Mouse (Mus musculus): ENCODE data around the gene Ostf1. TPM values are rescaled to one million over a fixed set of nuclear protein-coding genes. Genes with fewer than 3 reads are reported as not detected.

The Ostf1 gene
- polyA plus RNA-seq, 1 experiment from 2014 or later: 60.9 TPM

DNA sequence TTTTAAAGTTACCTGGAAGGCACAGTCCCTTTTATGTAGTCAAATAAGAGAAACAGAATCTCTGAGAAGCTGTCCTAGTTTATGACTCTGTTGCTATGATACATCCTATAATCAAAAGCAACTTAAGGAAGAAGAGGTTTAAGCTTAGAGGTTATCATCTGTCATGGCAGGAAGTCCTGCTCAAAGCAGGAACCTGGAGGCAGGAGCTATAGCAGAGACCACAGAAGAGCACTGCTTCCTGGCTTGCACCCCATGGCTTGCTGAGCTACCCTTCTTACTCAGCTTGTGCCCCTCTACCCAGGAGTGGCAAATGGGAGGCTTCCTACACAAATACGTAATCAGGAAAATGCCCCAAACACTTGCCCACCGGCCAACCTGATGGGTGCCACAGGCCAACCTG, 76.0 kb downstream of the Ostf1 start:
- 94% methylated on average over 2 of the region's 2 CpGs for whole genome bisulfite sequencing
- Histone ChIP-seq H3K36me3 (ENCODE audit: control insufficient read depth, insufficient read depth, low read length) (no peaks in the 10 kb centered on the region), H3K9ac (ENCODE audit: low read depth, low read length) (no peak overlapping the region)

DNA sequence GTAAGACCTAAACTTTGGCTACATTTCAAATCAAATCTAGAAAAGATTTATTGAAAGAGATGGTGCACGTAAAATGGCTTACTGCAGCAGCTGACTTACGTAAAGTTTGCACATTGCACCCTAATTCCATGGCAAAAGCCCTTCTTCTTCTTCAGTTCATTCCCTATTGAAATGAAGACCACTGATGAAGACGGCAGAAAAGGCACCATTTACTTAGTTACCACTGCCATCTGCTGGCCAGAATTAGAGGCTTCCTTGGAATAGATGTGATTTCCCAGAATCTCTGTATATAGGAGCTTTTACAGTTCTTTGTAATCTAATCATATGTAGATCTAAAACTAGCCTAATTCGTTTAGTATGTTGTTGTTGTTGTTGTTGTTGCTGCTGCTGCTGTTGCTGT, 83.0 kb downstream of the Ostf1 start:
- Histone ChIP-seq H3K9me3 (ENCODE audit: control insufficient read depth, low read length) (no peaks in the 10 kb centered on the region), H3K9ac (ENCODE audit: low read depth, low read length) (no peak overlapping the region), H3K27ac (ENCODE audit: low read depth, low read length) (no peak overlapping the region), H3K27me3 (replicated peaks; ENCODE audit: control insufficient read depth, insufficient read depth, low read length) (no peaks in the 10 kb centered on the region), H3K36me3 (ENCODE audit: control insufficient read depth, insufficient read depth, low read length) (no peaks in the 10 kb centered on the region), H3K4me1 (ENCODE audit: control insufficient read depth, insufficient read depth, low read depth, low read length) (no peaks in the 10 kb centered on the region), H3K4me3 (ENCODE audit: low read length) (no peak overlapping the region), H3K4me2 (ENCODE audit: low read length) (no peak overlapping the region)
- 17% methylated on average over 4 of the region's 4 CpGs for WGBS
- peak; percentile 78; the same call in 1 of the 2 replicates for ATAC-seq

More for the DNA sequence above, 76.0 kb downstream of the Ostf1 start:
- no peak for ATAC-seq
- no peak overlapping the region for H3K27ac ChIP-seq (ENCODE audit: low read depth, low read length)
- no peaks in the 10 kb centered on the region for H3K4me1 ChIP-seq (ENCODE audit: control insufficient read depth, insufficient read depth, low read depth, low read length)
- no peak overlapping the region for H3K4me3 ChIP-seq (ENCODE audit: low read length)
- no peak overlapping the region for H3K4me2 ChIP-seq (ENCODE audit: low read length)
- no peaks in the 10 kb centered on the region for H3K9me3 ChIP-seq (ENCODE audit: control insufficient read depth, low read length)
- no peaks in the 10 kb centered on the region for H3K27me3 ChIP-seq (replicated peaks; ENCODE audit: control insufficient read depth, insufficient read depth, low read length)

Other genes starting within 250 kb of the Ostf1 start
- gene Nmrk1, start 127 bp upstream of the Ostf1 start, polyA plus RNA-seq (2015; fragmentation: Nextera tagmentation; extraction: Ambion mirVana): 10.1 and 11.1 TPM in 2 replicates
- 16.3 and 18.7 TPM in 2 replicates for gene Carnmt1, start 38.9 kb upstream of the Ostf1 start, polyA plus RNA-seq (2015; fragmentation: Nextera tagmentation; extraction: Ambion mirVana)
- 45.0 and 46.0 TPM in 2 replicates for gene D030056L22Rik, start 81.4 kb upstream of the Ostf1 start, polyA plus RNA-seq (2015; fragmentation: Nextera tagmentation; extraction: Ambion mirVana)
- gene Trpm6, start 118.2 kb upstream of the Ostf1 start, polyA plus RNA-seq (2015; fragmentation: Nextera tagmentation; extraction: Ambion mirVana): 0.39 and 0.43 TPM in 2 replicates